Mouse (Mus musculus): ENCODE results near the gene Lhpp. TPM values are rescaled to one million over a fixed set of nuclear protein-coding genes. Genes with fewer than 3 reads are reported as not detected.

The Lhpp gene
- total and polyA plus RNA-seq, 3 experiments, result 0.10 to 0.11 TPM; not detected in 1

- H3K36me3 ChIP-seq (replicated peaks), result no peaks in the 10 kb centered on the region
- TF ChIP-seq GATA2 (IDR thresholded peaks at IDR 0.05; ENCODE audit: borderline replicate concordance, low read depth, low read length) (no peak), POLR2AphosphoS5 (IDR thresholded peaks at IDR 0.05; ENCODE audit: insufficient replicate concordance, low read depth, low read length) (no peak), GATA1 (IDR thresholded peaks at IDR 0.05; ENCODE audit: borderline replicate concordance, low read length) (no peak), CTCF (IDR thresholded peaks at IDR 0.05; ENCODE audit: low read depth, low read length) (no peak), TAL1 (conservative IDR thresholded peaks at IDR 0.05; ENCODE audit: low read depth, low read length) (no peak)
- peaks cover 40% of the 10 kb centered on the region for H3K27me3 ChIP-seq (ENCODE audit: insufficient read depth, low read length)
- ATAC-seq (ENCODE audit: extremely low read depth, insufficient number of reproducible peaks, low FRiP score, poor library complexity, severe bottlenecking) (no peak), DNase-seq (ENCODE audit: low spot score) (no peak)
- no peaks in the 10 kb centered on the region for H3K4me1 ChIP-seq (ENCODE audit: insufficient read depth, low read depth, low read length)
- H3K9me3 ChIP-seq (replicated peaks), result no peaks in the 10 kb centered on the region
- no peak overlapping the region for H3K4me3 ChIP-seq (ENCODE audit: low read depth, low read length)
Measured at GRCm38 (mm10) chr7:132644605-132645279, 34.3 kb downstream of the Lhpp start.

- H3K4me3 ChIP-seq (ENCODE audit: low read depth, low read length), result no peak overlapping the region
- ATAC-seq (ENCODE audit: extremely low read depth, insufficient number of reproducible peaks, low FRiP score, poor library complexity, severe bottlenecking), result no peak
- H3K36me3 ChIP-seq (replicated peaks), result no peaks in the 10 kb centered on the region
- peaks cover 45% of the 10 kb centered on the region for H3K27me3 ChIP-seq (ENCODE audit: insufficient read depth, low read length)
- no peaks in the 10 kb centered on the region for H3K9me3 ChIP-seq (replicated peaks)
- no peaks in the 10 kb centered on the region for H3K4me1 ChIP-seq (ENCODE audit: insufficient read depth, low read depth, low read length)
- TF ChIP-seq POLR2AphosphoS5 (IDR thresholded peaks at IDR 0.05; ENCODE audit: insufficient replicate concordance, low read depth, low read length) (no peak), GATA2 (IDR thresholded peaks at IDR 0.05; ENCODE audit: borderline replicate concordance, low read depth, low read length) (no peak), TAL1 (conservative IDR thresholded peaks at IDR 0.05; ENCODE audit: low read depth, low read length) (no peak), CTCF (IDR thresholded peaks at IDR 0.05; ENCODE audit: low read depth, low read length) (no peak), GATA1 (IDR thresholded peaks at IDR 0.05; ENCODE audit: borderline replicate concordance, low read length) (no peak)
- DNase-seq (ENCODE audit: low spot score), result no peak
Measured at GRCm38 (mm10) chr7:132646514-132646913, 36.1 kb downstream of the Lhpp start.

GRCm38 (mm10) chr7:132654412-132654811 is 44.0 kb downstream of the Lhpp start:
- TF ChIP-seq GATA1 (IDR thresholded peaks at IDR 0.05; ENCODE audit: borderline replicate concordance, low read length), result no peak
- TF ChIP-seq CTCF (IDR thresholded peaks at IDR 0.05; ENCODE audit: low read depth, low read length), result no peak
- TF ChIP-seq TAL1 (conservative IDR thresholded peaks at IDR 0.05; ENCODE audit: low read depth, low read length), result no peak
- no peak for TF ChIP-seq GATA2 (IDR thresholded peaks at IDR 0.05; ENCODE audit: borderline replicate concordance, low read depth, low read length)
- TF ChIP-seq POLR2AphosphoS5 (IDR thresholded peaks at IDR 0.05; ENCODE audit: insufficient replicate concordance, low read depth, low read length), result no peak
- ATAC-seq (ENCODE audit: extremely low read depth, insufficient number of reproducible peaks, low FRiP score, poor library complexity, severe bottlenecking) (no peak), DNase-seq (ENCODE audit: low spot score) (no peak)
- H3K27me3 ChIP-seq (ENCODE audit: insufficient read depth, low read length), result peaks cover 53% of the 10 kb centered on the region
- H3K4me1 ChIP-seq (ENCODE audit: insufficient read depth, low read depth, low read length), result peaks cover 33% of the 10 kb centered on the region
- H3K4me3 ChIP-seq (ENCODE audit: low read depth, low read length), result no peak overlapping the region
- H3K9me3 ChIP-seq (replicated peaks), result no peaks in the 10 kb centered on the region
- H3K36me3 ChIP-seq (replicated peaks), result no peaks in the 10 kb centered on the region

GRCm38 (mm10) chr7:132656075-132656474 is 45.6 kb downstream of the Lhpp start:
- no peaks in the 10 kb centered on the region for H3K36me3 ChIP-seq (replicated peaks)
- ATAC-seq (ENCODE audit: extremely low read depth, insufficient number of reproducible peaks, low FRiP score, poor library complexity, severe bottlenecking) (peak; percentile 61), DNase-seq (ENCODE audit: low spot score) (peak; percentile 79)
- TF ChIP-seq CTCF (IDR thresholded peaks at IDR 0.05; ENCODE audit: low read depth, low read length) (peak; percentile 68), POLR2AphosphoS5 (IDR thresholded peaks at IDR 0.05; ENCODE audit: insufficient replicate concordance, low read depth, low read length) (no peak)
- H3K9me3 ChIP-seq (replicated peaks), result no peaks in the 10 kb centered on the region
- H3K4me1 ChIP-seq (ENCODE audit: insufficient read depth, low read depth, low read length), result peaks cover 46% of the 10 kb centered on the region
- H3K27me3 ChIP-seq (ENCODE audit: insufficient read depth, low read length), result peaks cover 48% of the 10 kb centered on the region
- peak overlapping the region; percentile 38; the same call in 1 of the 2 replicates for H3K4me3 ChIP-seq (ENCODE audit: low read depth, low read length)

GRCm38 (mm10) chr7:132656548-132656947 is 46.1 kb downstream of the Lhpp start:
- Histone ChIP-seq H3K9me3 (replicated peaks) (no peaks in the 10 kb centered on the region), H3K36me3 (replicated peaks) (no peaks in the 10 kb centered on the region), H3K4me3 (ENCODE audit: low read depth, low read length) (peak overlapping the region; percentile 38; the same call in 1 of the 2 replicates), H3K27me3 (ENCODE audit: insufficient read depth, low read length) (peaks cover 47% of the 10 kb centered on the region), H3K4me1 (ENCODE audit: insufficient read depth, low read depth, low read length) (peaks cover 46% of the 10 kb centered on the region)
- ATAC-seq (ENCODE audit: extremely low read depth, insufficient number of reproducible peaks, low FRiP score, poor library complexity, severe bottlenecking), result peak; percentile 35; the same call in 1 of the 2 replicates
- DNase-seq (ENCODE audit: low spot score), result peak; percentile 74
- TF ChIP-seq GATA1 (IDR thresholded peaks at IDR 0.05; ENCODE audit: borderline replicate concordance, low read length) (no peak), POLR2AphosphoS5 (IDR thresholded peaks at IDR 0.05; ENCODE audit: insufficient replicate concordance, low read depth, low read length) (no peak), TAL1 (conservative IDR thresholded peaks at IDR 0.05; ENCODE audit: low read depth, low read length) (no peak), GATA2 (IDR thresholded peaks at IDR 0.05; ENCODE audit: borderline replicate concordance, low read depth, low read length) (no peak), CTCF (IDR thresholded peaks at IDR 0.05; ENCODE audit: low read depth, low read length) (peak; percentile 29; the same call in 1 of the 2 replicates)

GRCm38 (mm10) chr7:132657371-132658057 is 47.1 kb downstream of the Lhpp start:
- TF ChIP-seq GATA2 (IDR thresholded peaks at IDR 0.05; ENCODE audit: borderline replicate concordance, low read depth, low read length), result no peak
- no peak for TF ChIP-seq TAL1 (conservative IDR thresholded peaks at IDR 0.05; ENCODE audit: low read depth, low read length)
- TF ChIP-seq CTCF (IDR thresholded peaks at IDR 0.05; ENCODE audit: low read depth, low read length), result no peak
- Histone ChIP-seq H3K9me3 (replicated peaks) (no peaks in the 10 kb centered on the region), H3K4me1 (ENCODE audit: insufficient read depth, low read depth, low read length) (peaks cover 46% of the 10 kb centered on the region)

More at GRCm38 (mm10) chr7:132657371-132658057, 47.1 kb downstream of the Lhpp start:
- Histone ChIP-seq H3K27me3 (ENCODE audit: insufficient read depth, low read length) (peaks cover 54% of the 10 kb centered on the region), H3K4me3 (ENCODE audit: low read depth, low read length) (no peak overlapping the region), H3K36me3 (replicated peaks) (no peaks in the 10 kb centered on the region)
- ATAC-seq (ENCODE audit: extremely low read depth, insufficient number of reproducible peaks, low FRiP score, poor library complexity, severe bottlenecking) (no peak), DNase-seq (ENCODE audit: low spot score) (no peak)

All from G1E (cell line).